Mouse (Mus musculus): ENCODE data around the gene Rtl10.

GRCm38 (mm10) chr16:18483839-18484238 lies 14.9 kb upstream of the Rtl10 start:
- TF ChIP-seq POLR2A (IDR thresholded peaks at IDR 0.05; ENCODE audit: borderline replicate concordance, extremely low read depth, insufficient read depth, insufficient read length, poor library complexity, severe bottlenecking) (no peak), CTCF (IDR thresholded peaks at IDR 0.05; ENCODE audit: borderline replicate concordance, extremely low read depth, insufficient read depth, insufficient read length) (no peak)

Data from brain, embryonic 14.5 days (tissue).